Mouse (Mus musculus): Measurements from ENCODE around the gene Zdhhc18.

The Zdhhc18 gene

GRCm38 (mm10) chr4:133583690-133584058 lies 66.3 kb downstream of the Zdhhc18 start:
- CTCF ChIA-PET, result interaction anchor here in 3 of 4 experiments (0.5 to 1.4 kb wide), 5 partner anchors 9 to 86 kb away, joined by 3 to 6 read pairs (median 4); no protein-coding TSS in a partner anchor
- POLR2A ChIA-PET, result interaction anchor here (0.5 to 4.0 kb wide), 16 partner anchors 8 to 315 kb away, joined by 3 to 25 read pairs (median 4); partner anchors contain the start of genes Gpatch3 (in 2 of the 4), Nudc (in 2 of the 4) and Wdtc1 (in 1 of the 4)

DNA sequence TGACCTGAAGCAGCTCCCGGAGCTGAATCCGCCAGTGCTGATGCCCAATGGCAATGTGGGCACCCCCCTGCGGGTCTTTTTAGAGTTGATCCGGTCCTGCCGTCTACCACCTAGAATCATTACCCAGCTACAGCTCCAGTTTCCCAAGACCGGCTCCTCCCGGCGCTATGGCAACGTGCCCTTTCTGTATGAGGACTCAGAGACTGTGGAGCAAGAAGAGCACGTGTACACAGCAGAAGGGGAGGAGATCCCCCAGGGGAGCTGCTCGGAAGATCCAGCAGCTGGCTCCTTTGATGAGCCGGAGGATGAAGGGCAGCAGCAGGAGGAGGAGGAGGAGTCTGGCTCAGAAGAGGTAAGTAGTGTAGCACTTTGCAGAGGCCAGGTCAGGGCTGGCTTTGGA lies 72.0 kb downstream of the Zdhhc18 start:
- POLR2A ChIA-PET, result interaction anchor here (0.5 to 1.5 kb wide), 21 partner anchors 8 to 1812 kb away, joined by 3 to 4 read pairs (median 3); partner anchors contain the start of genes Nudc (in 3 of the 4) and Wdtc1 (in 1 of the 4)
- CTCF ChIA-PET, result interaction anchor here in 2 of 4 experiments (0.7 to 1.7 kb wide), 7 partner anchors 15 to 262 kb away, joined by 3 to 5 read pairs (median 3); partner anchors contain the start of genes Nudc (in 1 of the 2) and Sfn (in 1 of the 2)

- ChIA-PET CTCF (interaction anchor here in 3 of 4 experiments (0.5 to 2.6 kb wide), 17 partner anchors 9 to 667 kb away, joined by 3 to 7 read pairs (median 4); partner anchors contain the start of genes Tent5b (in 3 of the 3), Zdhhc18 (in 2 of the 3), Gpn2 (in 1 of the 3) and Nudc (in 1 of the 3)), POLR2A (interaction anchor here in 3 of 4 experiments (0.6 to 4.7 kb wide), 47 partner anchors 8 to 392 kb away, joined by 3 to 28 read pairs (median 4); partner anchors contain the start of genes Nudc (in 3 of the 3), Wdtc1 (in 3 of the 3), Gpn2 (in 2 of the 3) and Trnp1 (in 1 of the 3))
Measured at GRCm38 (mm10) chr4:133574843-133575202, 75.1 kb downstream of the Zdhhc18 start.

- ChIA-PET POLR2A (interaction anchor here in 3 of 4 experiments (0.6 to 4.7 kb wide), 50 partner anchors 8 to 393 kb away, joined by 3 to 28 read pairs (median 4); partner anchors contain the start of genes Nudc (in 3 of the 3), Wdtc1 (in 3 of the 3), Gpn2 (in 2 of the 3) and Trnp1 (in 1 of the 3)), CTCF (interaction anchor here (0.5 to 2.6 kb wide), 21 partner anchors 10 to 779 kb away, joined by 3 to 8 read pairs (median 4); partner anchors contain the start of genes Tent5b (in 3 of the 4), Gpn2 (in 2 of the 4), Zdhhc18 (in 2 of the 4) and Nudc (in 1 of the 4))
Measured at GRCm38 (mm10) chr4:133574070-133574842, 75.7 kb downstream of the Zdhhc18 start, which contains the start of gene Gpatch3. Gene Gpatch3 (plus strand): TSS chr4:133574745.

DNA sequence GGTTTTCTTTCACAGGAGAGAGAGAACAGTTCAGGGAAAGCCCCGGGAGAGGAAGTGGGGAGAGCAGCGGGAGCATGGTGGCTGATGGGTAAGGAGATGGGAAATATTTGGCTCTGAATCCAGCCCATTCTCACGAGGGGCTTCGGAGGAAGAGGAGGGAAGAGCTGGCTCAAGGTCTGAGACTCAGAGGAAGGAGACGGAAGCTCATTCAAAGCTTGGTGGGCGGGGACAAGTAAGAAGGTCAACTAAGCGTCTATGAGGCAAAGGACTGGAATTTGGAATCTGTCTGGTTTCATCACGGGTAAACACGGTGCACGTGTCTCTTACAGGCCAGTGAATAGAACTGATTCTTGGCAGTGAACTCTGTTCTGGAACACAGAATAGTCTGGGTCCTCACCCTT lies 79.9 kb downstream of the Zdhhc18 start:
- ChIA-PET CTCF (interaction anchor here (0.6 to 1.4 kb wide), 4 partner anchors 90 to 525 kb away, joined by 3 to 4 read pairs (median 3); partner anchors contain the start of genes Cd52 (in 1 of the 4) and Tent5b (in 1 of the 4)), POLR2A (interaction anchor here in 3 of 4 experiments (0.8 to 1.7 kb wide), 21 partner anchors 8 to 329 kb away, joined by 3 to 8 read pairs (median 3); partner anchors contain the start of genes Nudc (in 2 of the 3), Gpn2 (in 1 of the 3), Kdf1 (in 1 of the 3) and Nr0b2 (in 1 of the 3))

DNA sequence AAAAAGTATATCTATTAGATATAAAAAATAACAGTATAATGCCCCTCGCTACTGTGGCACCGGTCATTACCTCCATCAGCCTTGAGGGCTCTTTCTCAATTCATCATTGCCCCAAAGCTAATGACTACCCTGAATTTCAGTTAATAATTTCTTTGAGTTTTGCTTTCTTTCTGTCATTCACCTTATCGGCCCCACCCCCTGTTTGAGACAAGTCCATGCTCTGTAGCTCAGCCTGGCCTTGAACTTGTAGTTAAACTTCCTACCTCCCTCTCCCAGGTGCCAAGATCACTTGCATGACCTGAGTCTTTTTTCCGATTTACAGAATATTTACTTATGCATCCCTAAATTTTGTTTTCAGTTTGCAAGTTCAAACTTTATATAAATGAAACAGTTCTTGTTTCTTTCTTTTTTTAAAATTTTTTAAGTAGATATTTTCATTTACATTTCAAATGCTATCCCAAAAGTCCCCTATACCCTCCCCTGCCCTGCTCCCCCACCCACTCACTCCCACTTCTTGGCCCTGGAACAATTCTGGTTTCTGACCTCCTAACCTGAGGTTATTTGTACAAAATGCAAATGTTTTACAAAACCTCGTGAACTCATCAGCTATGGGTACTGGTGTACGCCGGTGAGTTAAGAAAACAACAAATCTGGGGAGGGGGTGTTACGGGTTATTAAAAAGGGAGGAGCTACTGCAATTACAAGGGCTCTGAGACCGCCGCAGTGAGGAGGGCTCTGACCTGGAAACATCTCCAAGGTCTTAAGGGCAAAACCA lies 80.5 kb downstream of the Zdhhc18 start:
- CTCF ChIA-PET, result interaction anchor here in 2 of 4 experiments (0.6 to 1.4 kb wide), 3 partner anchors 40 to 95 kb away, joined by 3 to 4 read pairs (median 3); partner anchors contain the start of gene Tent5b (in 1 of the 2)
- POLR2A ChIA-PET, result interaction anchor here in 3 of 4 experiments (0.8 to 1.7 kb wide), 22 partner anchors 9 to 330 kb away, joined by 3 to 8 read pairs (median 3); partner anchors contain the start of genes Nudc (in 2 of the 3), Gpn2 (in 1 of the 3), Kdf1 (in 1 of the 3) and Nr0b2 (in 1 of the 3)

- ChIA-PET CTCF (interaction anchor here (0.5 to 1.8 kb wide), 25 partner anchors 13 to 1035 kb away, joined by 3 to 10 read pairs (median 3); partner anchors contain the start of genes Nudc (in 1 of the 4), Tent5b (in 1 of the 4) and Zdhhc18 (in 1 of the 4)), POLR2A (interaction anchor here (0.6 to 1.5 kb wide), 22 partner anchors 21 to 297 kb away, joined by 3 to 8 read pairs (median 3); partner anchors contain the start of genes Nudc (in 4 of the 4), Wdtc1 (in 2 of the 4) and Tent5b (in 1 of the 4))
Measured at GRCm38 (mm10) chr4:133567251-133567650, 82.7 kb downstream of the Zdhhc18 start.

DNA sequence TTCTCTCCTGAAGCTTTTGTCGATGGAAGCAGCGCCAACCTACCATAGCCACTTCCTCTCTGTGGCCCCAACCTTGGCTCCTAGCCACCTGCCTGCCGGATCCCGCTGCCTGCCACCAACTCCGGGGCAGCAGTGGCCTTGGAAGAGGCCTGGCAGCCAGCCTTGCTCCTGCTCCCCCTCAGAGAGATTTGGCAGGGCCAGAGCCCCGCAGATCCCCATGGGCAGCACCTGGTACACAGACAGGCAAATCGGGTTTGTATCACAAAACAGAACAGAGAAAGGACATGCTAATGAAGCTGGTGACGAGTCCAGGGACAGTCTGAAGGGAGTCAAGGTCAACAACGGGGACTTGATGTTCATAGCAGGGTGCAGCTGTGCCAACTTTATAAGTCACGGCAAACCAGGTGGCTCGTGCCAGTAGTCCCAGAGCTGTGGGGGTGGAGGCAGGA lies 86.8 kb downstream of the Zdhhc18 start:
- ChIA-PET POLR2A (interaction anchor here in 3 of 4 experiments (0.6 to 1.8 kb wide), 8 partner anchors 9 to 113 kb away, joined by 3 to 12 read pairs (median 3); partner anchors contain the start of gene Nudc (in 2 of the 3)), CTCF (interaction anchor here in 3 of 4 experiments (0.5 to 1.5 kb wide), 4 partner anchors 22 to 1037 kb away, joined by 3 to 5 read pairs (median 4); no protein-coding TSS in a partner anchor)

GRCm38 (mm10) chr4:133561622-133562021 lies 88.3 kb downstream of the Zdhhc18 start:
- ChIA-PET POLR2A (interaction anchor here in 2 of 4 experiments (0.8 to 2.0 kb wide), 5 partner anchors 9 to 32 kb away, joined by 3 to 6 read pairs (median 5); partner anchors contain the start of gene Nudc (in 2 of the 2)), CTCF (interaction anchor here in 1 of 4 experiments (0.5 kb wide), 1 partner anchor 50 kb away, joined by 3 read pairs; no protein-coding TSS in a partner anchor)

- ChIA-PET POLR2A (interaction anchor here in 1 of 4 experiments (0.6 to 2.0 kb wide), 2 partner anchors 10 to 29 kb away, joined by 3 to 5 read pairs; no protein-coding TSS in a partner anchor), CTCF (no interaction called here)
Measured at GRCm38 (mm10) chr4:133559846-133560245, 90.1 kb downstream of the Zdhhc18 start.

GRCm38 (mm10) chr4:133557041-133557717 lies 92.8 kb downstream of the Zdhhc18 start:
- CTCF ChIA-PET, result no interaction called here
- POLR2A ChIA-PET, result interaction anchor here in 1 of 4 experiments (1.3 kb wide), 1 partner anchor 11 kb away, joined by 6 read pairs; the partner anchor contains the start of gene Nudc

Data from embryonic stem cell, embryonic (primary cell).